ENCODE assay signal across 21 mouse cellular contexts in the genomic region with DNA sequence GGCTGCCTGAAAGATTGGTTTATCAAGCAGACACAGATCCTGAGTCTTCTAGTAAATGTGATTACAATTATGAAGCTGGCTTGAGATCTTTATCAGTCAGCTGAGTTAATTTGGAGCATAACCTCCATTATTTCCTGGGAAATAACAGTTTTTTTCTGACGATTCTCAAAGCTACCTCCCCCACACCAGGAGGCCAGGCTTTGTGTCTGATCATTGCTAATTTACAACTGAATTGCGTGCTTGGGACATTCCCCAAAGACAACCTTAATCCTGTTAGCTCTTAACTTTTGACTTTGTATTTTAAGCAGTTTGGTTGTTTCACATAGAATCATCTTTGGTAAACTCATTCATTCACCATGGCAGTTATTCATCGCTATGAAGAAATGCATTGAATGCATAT. TPM values are rescaled to one million over a fixed set of nuclear protein-coding genes. Genes with fewer than 3 reads are reported as not detected.
"Had no signal": no experiment of that assay in that cellular context is flagged by ENCODE, and none has a peak within 500 bp of the region (broad histone marks: within the 10 kb centered on the region; RNA-seq: fewer than 3 reads in every experiment).

No protein-coding gene starts in this region.

- H3K4me1 ChIP-seq: liver, embryonic 13.5 days; liver, embryonic 15.5 days; lung, embryonic 15.5 days; neural tube, embryonic 13.5 days; neural tube, embryonic 15.5 days had no signal

- ATAC-seq: liver, postnatal 0 days; lung, postnatal 0 days; midbrain, embryonic 16.5 days had no signal

- H3K9ac ChIP-seq: liver, embryonic 13.5 days; liver, embryonic 15.5 days; liver, postnatal 0 days; lung, embryonic 15.5 days; neural tube, embryonic 13.5 days; neural tube, embryonic 15.5 days had no signal

- H3K4me3 ChIP-seq: liver, embryonic 13.5 days; liver, embryonic 15.5 days; lung, embryonic 15.5 days; myocyte; neural tube, embryonic 13.5 days; neural tube, embryonic 15.5 days had no signal

- H3K4me2 ChIP-seq: liver, embryonic 13.5 days; liver, embryonic 15.5 days; lung, embryonic 15.5 days; neural tube, embryonic 13.5 days; neural tube, embryonic 15.5 days had no signal

- H3K27me3 ChIP-seq: liver, embryonic 13.5 days; liver, embryonic 15.5 days; lung, embryonic 15.5 days; neural tube, embryonic 13.5 days; neural tube, embryonic 15.5 days had no signal

- H3K27ac ChIP-seq: liver, embryonic 13.5 days; liver, embryonic 15.5 days; lung, embryonic 15.5 days; neural tube, embryonic 13.5 days; neural tube, embryonic 15.5 days had no signal

- H3K9me3 ChIP-seq: liver, embryonic 13.5 days; liver, embryonic 15.5 days; lung, embryonic 15.5 days; neural tube, embryonic 13.5 days; neural tube, embryonic 15.5 days had no signal

- DNase-seq: liver, embryonic 13.5 days; liver, postnatal 0 days; lung, adult 2 months; lung, postnatal 14 days; lung, postnatal 36 days; retina, postnatal 1 day; right cerebral cortex, adult 18-20 months; right cerebral cortex, postnatal 25 days; right cerebral cortex, postnatal 4 days; spleen, adult 18-20 months; thymus, adult 18-20 months; thymus, postnatal 14 days; thymus, postnatal 36 days had no signal

- H3K36me3 ChIP-seq: liver, embryonic 13.5 days; liver, embryonic 15.5 days; lung, embryonic 15.5 days; neural tube, embryonic 13.5 days; neural tube, embryonic 15.5 days had no signal

RNA-seq across cellular contexts. Expression of a gene that starts 51.8 kb away (rescaled TPM):
- total RNA-seq: megakaryocyte-erythroid progenitor cell, adult 5-6 weeks had no signal
